Mouse (Mus musculus): ENCODE results near the gene P4ha2.

GRCm38 (mm10) chr11:54067996-54068519 lies 31.8 kb upstream of the P4ha2 start:
- TF ChIP-seq CTCF (IDR thresholded peaks at IDR 0.05; ENCODE audit: low read depth, low read length) (no peak), GATA1 (IDR thresholded peaks at IDR 0.05; ENCODE audit: borderline replicate concordance, low read length) (no peak), TAL1 (conservative IDR thresholded peaks at IDR 0.05; ENCODE audit: low read depth, low read length) (no peak)
